Comparison of ENCODE assay signal across 9 mouse cellular contexts in the genomic region with DNA sequence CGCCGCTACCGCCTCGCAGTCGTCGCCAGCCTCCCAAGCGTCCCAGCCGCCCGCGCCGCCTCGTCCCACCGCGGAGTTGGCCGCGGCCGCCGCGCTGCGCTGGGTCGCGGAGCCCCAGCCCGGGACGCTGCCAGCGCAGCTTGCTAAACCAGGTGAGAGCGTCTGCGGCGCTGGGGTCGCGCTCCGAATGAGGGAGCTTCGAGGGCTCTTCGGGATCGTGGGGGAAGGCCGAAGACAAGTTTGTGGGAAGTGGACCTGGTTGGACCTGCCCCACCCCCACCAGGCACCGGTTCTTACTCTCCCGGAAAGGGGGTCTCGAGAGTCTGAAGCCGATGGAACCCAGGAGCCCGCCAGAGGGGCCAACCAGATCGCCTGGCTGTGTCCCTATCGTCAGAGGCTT. TPM values are rescaled to one million over a fixed set of nuclear protein-coding genes. Genes with fewer than 3 reads are reported as not detected.
DNase-seq lines count a peak whose midpoint lies in the region; TF ChIP-seq lines count a peak whose summit lies in the region.
"Had no signal": no experiment of that assay in that cellular context is flagged by ENCODE, and none has a peak within 500 bp of the region (broad histone marks: within the 10 kb centered on the region; RNA-seq: fewer than 3 reads in every experiment).

No protein-coding gene starts in this region.

- TF ChIP-seq CTCF in E14TG2a.4 (conservative IDR thresholded peaks at IDR 0.05; ENCODE audit: low read length) = no peak

- H3K9me3 ChIP-seq in E14TG2a.4 (ENCODE audit: low read length) = 0 out of 2 replicates have a peak, but pooled peaks cover 3% of the 10 kb centered on the region
- no peaks in the 10 kb centered on the region for H3K9me3 ChIP-seq in hindbrain, embryonic 10.5 days
- no peaks in the 10 kb centered on the region for H3K9me3 ChIP-seq in midbrain, embryonic 10.5 days (replicated peaks)

- WGBS in hindbrain, embryonic 10.5 days = under 1% methylated on average over 42 of the region's 42 CpGs
- WGBS in midbrain, embryonic 10.5 days = under 1% methylated on average over 42 of the region's 42 CpGs

- H3K27ac ChIP-seq in hindbrain, embryonic 10.5 days = no peak overlapping the region
- peak overlapping the region; percentile 65; the same call in 1 of the 2 replicates for H3K27ac ChIP-seq in midbrain, embryonic 10.5 days (replicated peaks)

- H3K36me3 ChIP-seq in E14TG2a.4 (ENCODE audit: insufficient read depth, low read length) = no peaks in the 10 kb centered on the region
- no peaks in the 10 kb centered on the region for H3K36me3 ChIP-seq in hindbrain, embryonic 10.5 days
- H3K36me3 ChIP-seq in midbrain, embryonic 10.5 days = no peaks in the 10 kb centered on the region

- H3K27me3 ChIP-seq in E14TG2a.4 (ENCODE audit: insufficient read depth, low read length) = peaks cover 97% of the 10 kb centered on the region
- H3K27me3 ChIP-seq in hindbrain, embryonic 10.5 days (ENCODE audit: insufficient read depth, poor library complexity, severe bottlenecking) = peaks cover 100% of the 10 kb centered on the region
- H3K27me3 ChIP-seq in midbrain, embryonic 10.5 days (ENCODE audit: low read depth, poor library complexity, severe bottlenecking) = peaks cover 100% of the 10 kb centered on the region

- H3K4me1 ChIP-seq in E14TG2a.4 (replicated peaks; ENCODE audit: low read depth, low read length) = peaks cover 50% of the 10 kb centered on the region
- H3K4me1 ChIP-seq in hindbrain, embryonic 10.5 days (replicated peaks) = peaks cover 31% of the 10 kb centered on the region
- H3K4me1 ChIP-seq in midbrain, embryonic 10.5 days = peaks cover 60% of the 10 kb centered on the region

- DNase-seq in embryo, embryonic 9.5 days (ENCODE audit: extremely low spot score) = peak; percentile 58
- no peak for DNase-seq in embryo, embryonic 10 days (ENCODE audit: low spot score)
- peak; percentile 63 for DNase-seq in hindbrain, embryonic 10.5 days (ENCODE audit: low spot score)
- DNase-seq in midbrain, embryonic 10.5 days (ENCODE audit: low spot score) = peak; percentile 66
- no peak for DNase-seq in thymus, postnatal 14 days
- DNase-seq in right cerebral cortex, postnatal 25 days = no peak
- no peak for DNase-seq in lung, postnatal 10 days
- DNase-seq: lung, postnatal 14 days had no signal

- H3K4me3 ChIP-seq in E14TG2a.4 (replicated peaks; ENCODE audit: low read length) = peak overlapping the region; percentile 82
- H3K4me3 ChIP-seq in hindbrain, embryonic 10.5 days = peak overlapping the region; percentile 52
- H3K4me3 ChIP-seq in midbrain, embryonic 10.5 days = peak overlapping the region; percentile 57

RNA-seq across cellular contexts. Expression of a gene that starts 1.0 kb away (rescaled TPM):
- polyA plus RNA-seq in hindbrain, embryonic 10.5 days (2016; fragmentation: Nextera tagmentation; extraction: Ambion mirVana) = 0.26 and 1.3 TPM in 2 replicates
- polyA plus RNA-seq in midbrain, embryonic 10.5 days (2016; fragmentation: Nextera tagmentation; extraction: Ambion mirVana) = 0.39 and 2.1 TPM in 2 replicates

Comparison
In these comparisons a context has a peak if more than half of its experiments do, and no peak if none do; other contexts are left out.
1. DNase-seq: peak in embryo, embryonic 9.5 days (single experiment), hindbrain, embryonic 10.5 days (single experiment) and midbrain, embryonic 10.5 days (single experiment); none in embryo, embryonic 10 days (single experiment), thymus, postnatal 14 days (single experiment), right cerebral cortex, postnatal 25 days (single experiment) and lung, postnatal 10 days (single experiment).
2. Peak in every context shown above with its lines, with median percentiles within 50 percentile points of each other: H3K4me3 ChIP-seq.